Mouse (Mus musculus): ENCODE measurements at regions not wholly inside any gene's neighbourhood (a gene's known extent, or its start where the extent isn't known, plus 50 kb on each side); places are given as distances from the start of the nearest gene placed in this dataset.

DNA sequence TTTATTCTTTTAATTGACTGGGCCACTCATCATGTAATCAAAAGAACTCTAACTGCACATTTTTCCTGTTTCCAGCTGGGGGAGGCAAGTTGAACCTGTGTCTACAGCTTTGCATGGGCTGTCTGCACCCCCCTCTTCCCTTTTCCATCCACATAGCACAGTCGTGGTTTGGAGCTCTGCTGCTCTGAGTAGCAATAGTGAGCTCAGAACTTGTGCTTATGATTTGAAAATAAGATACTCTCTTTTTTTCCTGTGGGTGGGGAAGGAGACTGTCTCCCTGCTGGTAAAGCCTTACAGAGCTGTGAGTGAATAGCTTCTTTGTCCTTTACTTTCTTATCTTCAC is 72.2 kb upstream of the Pfn2 start:
- TF ChIP-seq USF1 (IDR thresholded peaks at IDR 0.05; ENCODE audit: low read depth, low read length) (no peak), EP300 (IDR thresholded peaks at IDR 0.05; ENCODE audit: low read depth in 1 of 2, low read length in 2 of 2) (no peak), POLR2A (IDR thresholded peaks at IDR 0.05; ENCODE audit: control insufficient read depth in 1 of 2, insufficient read depth in 1 of 2, low read depth in 1 of 2, low read length in 2 of 2, poor library complexity in 1 of 2) (no peak), CHD1 (IDR thresholded peaks at IDR 0.05; ENCODE audit: low read depth, low read length) (no peak)

All from MEL (cell line).